Mouse (Mus musculus) heart, postnatal 0 days (tissue): ENCODE data around the gene Actr2. TPM values are rescaled to one million over a fixed set of nuclear protein-coding genes. Genes with fewer than 3 reads are reported as not detected.
"Not testable (repeated sequence)": the region's sequence is repeated elsewhere in the genome, so short reads cannot be mapped to it uniquely, and the experiment has no call there.

Source experiments
- ATAC-seq: fragments of 200-750 bp; cut with Nextera tagmentation; 2 replicates; pipeline ENCODE4 v1.8.0; 2017; ENCODE audit warnings: low read depth, moderate number of reproducible peaks, moderate library complexity; ENCODE audit not compliant: insufficient read depth
- DNase-seq: peaks from one replicate; pipeline ENCODE4 v3.0.0-alpha.2; 2016; ENCODE audit warnings: low spot score
- H3K27ac ChIP-seq: fragments of 300-500 bp; sonication (generic); 2 replicates; pipeline ENCODE4 v1.5.1; 2014; ENCODE audit warnings: low read depth, mild to moderate bottlenecking
- H3K27me3 ChIP-seq: fragments of 300-500 bp; sonication (generic); 2 replicates; pipeline ENCODE4 v1.6.1; 2014; ENCODE audit warnings: low read length, mixed read lengths; ENCODE audit not compliant: control insufficient read depth, insufficient read depth
- H3K36me3 ChIP-seq: fragments of 300-500 bp; sonication (generic); replicated peaks from 2 replicates; pipeline ENCODE4 v1.6.1; 2014; ENCODE audit warnings: low read length, mixed read lengths; ENCODE audit not compliant: control insufficient read depth, insufficient read depth
- H3K4me1 ChIP-seq: fragments of 300-500 bp; sonication (generic); 2 replicates; pipeline ENCODE4 v1.6.1; 2014; ENCODE audit warnings: antibody characterized with exemption; ENCODE audit not compliant: control insufficient read depth, insufficient read depth
- H3K4me2 ChIP-seq: fragments of 300-500 bp; sonication (generic); 2 replicates; pipeline ENCODE4 v1.6.1; 2014; ENCODE audit warnings: low read depth, mild to moderate bottlenecking, low read length, moderate library complexity
- H3K4me3 ChIP-seq: fragments of 300-500 bp; sonication (generic); 2 replicates; pipeline ENCODE4 v1.5.1; 2014; ENCODE audit warnings: low read depth, low read length
- H3K9ac ChIP-seq: fragments of 300-500 bp; sonication (generic); replicated peaks from 2 replicates; pipeline ENCODE4 v1.6.1; 2014; ENCODE audit warnings: low read depth, low read length, mixed read lengths
- H3K9me3 ChIP-seq: fragments of 300-500 bp; sonication (generic); replicated peaks from 2 replicates; pipeline ENCODE4 v1.6.1; 2016; ENCODE audit warnings: low read length; ENCODE audit not compliant: control insufficient read depth
- CTCF ChIP-seq: IDR thresholded peaks from 2 replicates; pipeline ENCODE4 v1.5.1; 2016; ENCODE audit warnings: antibody characterized with exemption, control low read depth, low read depth
- EP300 ChIP-seq: IDR thresholded peaks from 2 replicates; pipeline ENCODE4 v1.6.1; 2016; ENCODE audit warnings: antibody characterized with exemption, low read depth
- WGBS: fragments of 180-500 bp; shearing (Covaris S2); extraction: QIAGEN DNeasy Blood & Tissue Kit; methylation state at CpG from one replicate; pipeline ENCODE4 v1.1.7; 2014; 5-methylcytosine and 5-hydroxymethylcytosine counted together
- polyA plus RNA-seq: library from polyadenylated mRNA; unstranded; fragments of >200 nt; fragmentation: Nextera tagmentation; extraction: Ambion mirVana; gene quantifications from 2 replicates; pipeline ENCODE4 v1.2.1, GENCODE M21; 2015
- total RNA-seq: library from RNA; depleted of rRNA; stranded (reverse); fragments of >200 nt; gene quantifications from 2 replicates; pipeline ENCODE4 v1.2.3, GENCODE M21; 2014; ENCODE audit warnings: low replicate concordance

Gene Actr2
- total and polyA plus RNA-seq, 2 experiments from 2014 or later, result 25.2 to 59.7 TPM

- TF ChIP-seq CTCF, result no peak
- no peak for TF ChIP-seq EP300
- 86% methylated on average over 3 of the region's 3 CpGs for WGBS
- Histone ChIP-seq H3K9ac (no peak overlapping the region), H3K4me3 (no peak overlapping the region), H3K36me3 (no peaks in the 10 kb centered on the region), H3K4me2 (no peak overlapping the region), H3K27ac (no peak overlapping the region), H3K4me1 (no peaks in the 10 kb centered on the region), H3K9me3 (peaks cover 8% of the 10 kb centered on the region), H3K27me3 (no peaks in the 10 kb centered on the region)
- ATAC-seq, result no peak
- no peak for DNase-seq
Observed at GRCm38 (mm10) chr11:20149936-20150335, 37.2 kb upstream of the Actr2 start.

- Histone ChIP-seq H3K36me3 (no peaks in the 10 kb centered on the region), H3K27ac (no peak overlapping the region), H3K9ac (no peak overlapping the region), H3K27me3 (no peaks in the 10 kb centered on the region), H3K4me3 (no peak overlapping the region), H3K9me3 (peaks cover 6% of the 10 kb centered on the region), H3K4me2 (no peak overlapping the region), H3K4me1 (no peaks in the 10 kb centered on the region)
- 22% methylated on average over 9 of the region's 9 CpGs for WGBS
- ATAC-seq (no peak), DNase-seq (no peak)
- no peak for TF ChIP-seq EP300
- no peak for TF ChIP-seq CTCF
Observed at GRCm38 (mm10) chr11:20145383-20145782, 32.7 kb upstream of the Actr2 start.

- ATAC-seq, result no peak
- no peaks in the 10 kb centered on the region for H3K9me3 ChIP-seq
Observed at GRCm38 (mm10) chr11:20144536-20145263, 32.0 kb upstream of the Actr2 start.

GRCm38 (mm10) chr11:20143687-20144086 is 31.0 kb upstream of the Actr2 start:
- 91% methylated on average over 4 of the region's 4 CpGs for WGBS
- not testable (repeated sequence) for H3K4me2 ChIP-seq, DNase-seq, H3K4me1 ChIP-seq, H3K27ac ChIP-seq, H3K36me3 ChIP-seq, H3K9me3 ChIP-seq, H3K4me3 ChIP-seq, ATAC-seq, H3K27me3 ChIP-seq, H3K9ac ChIP-seq

More at GRCm38 (mm10) chr11:20144536-20145263, 32.0 kb upstream of the Actr2 start:
- Histone ChIP-seq H3K9ac (no peak overlapping the region), H3K4me1 (no peaks in the 10 kb centered on the region), H3K27ac (no peak overlapping the region), H3K4me2 (no peak overlapping the region), H3K4me3 (no peak overlapping the region), H3K27me3 (no peaks in the 10 kb centered on the region), H3K36me3 (no peaks in the 10 kb centered on the region)
- DNase-seq, result no peak
- TF ChIP-seq CTCF (no peak), EP300 (no peak)
- WGBS, result 80% methylated on average over 9 of the region's 9 CpGs

- H3K4me1 ChIP-seq, result no peaks in the 10 kb centered on the region
- no peak overlapping the region for H3K27ac ChIP-seq
- ATAC-seq (no peak), DNase-seq (no peak)
- no peaks in the 10 kb centered on the region for H3K36me3 ChIP-seq
- no peak for TF ChIP-seq CTCF
- TF ChIP-seq EP300, result no peak
- no peaks in the 10 kb centered on the region for H3K9me3 ChIP-seq
- no peak overlapping the region for H3K9ac ChIP-seq
- 77% methylated on average over 5 of the region's 5 CpGs for WGBS
- no peaks in the 10 kb centered on the region for H3K27me3 ChIP-seq
- H3K4me2 ChIP-seq, result no peak overlapping the region
- H3K4me3 ChIP-seq, result no peak overlapping the region
Observed at GRCm38 (mm10) chr11:20142516-20142915, 29.8 kb upstream of the Actr2 start.

- no peak overlapping the region for H3K4me3 ChIP-seq
- H3K27me3 ChIP-seq, result no peaks in the 10 kb centered on the region
- H3K4me1 ChIP-seq, result no peaks in the 10 kb centered on the region
- no peak for TF ChIP-seq CTCF
- no peak for TF ChIP-seq EP300
- H3K9ac ChIP-seq, result no peak overlapping the region
- H3K36me3 ChIP-seq, result no peaks in the 10 kb centered on the region
- DNase-seq (no peak), ATAC-seq (no peak)
- H3K9me3 ChIP-seq, result no peaks in the 10 kb centered on the region
- WGBS, result 81% methylated on average over 5 of the region's 5 CpGs
- H3K4me2 ChIP-seq, result no peak overlapping the region
- H3K27ac ChIP-seq, result no peak overlapping the region
Observed at GRCm38 (mm10) chr11:20140286-20140685, 27.6 kb upstream of the Actr2 start.
